Mouse (Mus musculus): ENCODE data around the gene Bcas3. TPM values are rescaled to one million over a fixed set of nuclear protein-coding genes. Genes with fewer than 3 reads are reported as not detected.

Gene Bcas3
- polyA plus RNA-seq, 1 experiment from 2014 or later: 18.2 TPM

- no peaks in the 10 kb centered on the region for H3K36me3 ChIP-seq
- H3K4me1 ChIP-seq: no peaks in the 10 kb centered on the region
- no peak for ATAC-seq
- H3K4me2 ChIP-seq: no peak overlapping the region
- H3K9ac ChIP-seq: no peak overlapping the region
- WGBS (ENCODE audit: insufficient replicate concordance): 80% methylated on average over 7 of the region's 7 CpGs
- no peak overlapping the region for H3K27ac ChIP-seq
- H3K27me3 ChIP-seq (replicated peaks): no peaks in the 10 kb centered on the region
- H3K4me3 ChIP-seq: no peak overlapping the region
- no peaks in the 10 kb centered on the region for H3K9me3 ChIP-seq (replicated peaks)
Observed at GRCm38 (mm10) chr11:85383975-85384821, 31.2 kb downstream of the Bcas3 start.

- WGBS (ENCODE audit: insufficient replicate concordance): 75% methylated on average over 12 of the region's 12 CpGs
- Histone ChIP-seq H3K9me3 (replicated peaks) (no peaks in the 10 kb centered on the region), H3K36me3 (no peaks in the 10 kb centered on the region), H3K4me1 (no peaks in the 10 kb centered on the region), H3K27ac (no peak overlapping the region), H3K4me3 (no peak overlapping the region), H3K27me3 (replicated peaks) (no peaks in the 10 kb centered on the region), H3K9ac (no peak overlapping the region), H3K4me2 (no peak overlapping the region)
- no peak for ATAC-seq
Observed at GRCm38 (mm10) chr11:85392179-85392863, 39.4 kb downstream of the Bcas3 start.

- no peak for ATAC-seq
- Histone ChIP-seq H3K4me2 (no peak overlapping the region), H3K36me3 (no peaks in the 10 kb centered on the region), H3K27me3 (replicated peaks) (no peaks in the 10 kb centered on the region), H3K9ac (no peak overlapping the region), H3K4me3 (no peak overlapping the region), H3K4me1 (no peaks in the 10 kb centered on the region), H3K27ac (no peak overlapping the region), H3K9me3 (replicated peaks) (no peaks in the 10 kb centered on the region)
- 82% methylated on average over 9 of the region's 9 CpGs for WGBS (ENCODE audit: insufficient replicate concordance)
Observed at GRCm38 (mm10) chr11:85392864-85393220, 39.9 kb downstream of the Bcas3 start.

- WGBS (ENCODE audit: insufficient replicate concordance): 81% methylated on average over 3 of the region's 3 CpGs
- no peak overlapping the region for H3K4me3 ChIP-seq
- H3K9me3 ChIP-seq (replicated peaks): no peaks in the 10 kb centered on the region
- H3K27me3 ChIP-seq (replicated peaks): no peaks in the 10 kb centered on the region
- no peak overlapping the region for H3K27ac ChIP-seq
- H3K9ac ChIP-seq: no peak overlapping the region
- H3K36me3 ChIP-seq: no peaks in the 10 kb centered on the region
- no peak overlapping the region for H3K4me2 ChIP-seq
- no peaks in the 10 kb centered on the region for H3K4me1 ChIP-seq
- ATAC-seq: no peak
Observed at GRCm38 (mm10) chr11:85393990-85394389, 41.0 kb downstream of the Bcas3 start.

GRCm38 (mm10) chr11:85395361-85395760 is 42.4 kb downstream of the Bcas3 start:
- Histone ChIP-seq H3K9me3 (replicated peaks) (no peaks in the 10 kb centered on the region), H3K9ac (no peak overlapping the region), H3K27ac (no peak overlapping the region), H3K36me3 (no peaks in the 10 kb centered on the region), H3K4me2 (no peak overlapping the region), H3K4me3 (no peak overlapping the region), H3K27me3 (replicated peaks) (no peaks in the 10 kb centered on the region), H3K4me1 (no peaks in the 10 kb centered on the region)
- no peak for ATAC-seq
- 73% methylated on average over 7 of the region's 7 CpGs for WGBS (ENCODE audit: insufficient replicate concordance)

- Histone ChIP-seq H3K4me2 (no peak overlapping the region), H3K4me1 (0 out of 2 replicates have a peak, but pooled peaks cover 3% of the 10 kb centered on the region), H3K27me3 (replicated peaks) (no peaks in the 10 kb centered on the region), H3K9me3 (replicated peaks) (no peaks in the 10 kb centered on the region), H3K9ac (no peak overlapping the region), H3K27ac (no peak overlapping the region), H3K36me3 (no peaks in the 10 kb centered on the region), H3K4me3 (no peak overlapping the region)
- WGBS (ENCODE audit: insufficient replicate concordance): 75% methylated on average over 3 of the region's 3 CpGs
- ATAC-seq: no peak
Observed at GRCm38 (mm10) chr11:85406531-85406930, 53.6 kb downstream of the Bcas3 start.

GRCm38 (mm10) chr11:85407700-85408099 is 54.7 kb downstream of the Bcas3 start:
- H3K9ac ChIP-seq: no peak overlapping the region
- no peaks in the 10 kb centered on the region for H3K36me3 ChIP-seq
- H3K4me3 ChIP-seq: no peak overlapping the region
- H3K4me2 ChIP-seq: no peak overlapping the region
- 0 out of 2 replicates have a peak, but pooled peaks cover 3% of the 10 kb centered on the region for H3K4me1 ChIP-seq
- ATAC-seq: no peak
- no peaks in the 10 kb centered on the region for H3K9me3 ChIP-seq (replicated peaks)
- WGBS (ENCODE audit: insufficient replicate concordance): 66% methylated on average over 3 of the region's 3 CpGs
- no peak overlapping the region for H3K27ac ChIP-seq
- no peaks in the 10 kb centered on the region for H3K27me3 ChIP-seq (replicated peaks)

GRCm38 (mm10) chr11:85412319-85412718 is 59.4 kb downstream of the Bcas3 start:
- no peaks in the 10 kb centered on the region for H3K9me3 ChIP-seq (replicated peaks)
- no peak overlapping the region for H3K4me3 ChIP-seq
- ATAC-seq: no peak
- H3K9ac ChIP-seq: no peak overlapping the region
- no peak overlapping the region for H3K4me2 ChIP-seq
- 63% methylated on average over 7 of the region's 7 CpGs for WGBS (ENCODE audit: insufficient replicate concordance)
- no peaks in the 10 kb centered on the region for H3K27me3 ChIP-seq (replicated peaks)
- H3K27ac ChIP-seq: no peak overlapping the region
- H3K36me3 ChIP-seq: no peaks in the 10 kb centered on the region
- no peaks in the 10 kb centered on the region for H3K4me1 ChIP-seq

- Histone ChIP-seq H3K4me3 (no peak overlapping the region), H3K4me2 (no peak overlapping the region), H3K27ac (no peak overlapping the region), H3K27me3 (replicated peaks) (no peaks in the 10 kb centered on the region), H3K4me1 (no peaks in the 10 kb centered on the region), H3K9me3 (replicated peaks) (no peaks in the 10 kb centered on the region), H3K36me3 (no peaks in the 10 kb centered on the region), H3K9ac (no peak overlapping the region)
- no peak for ATAC-seq
- 78% methylated on average over 1 of the region's 1 CpGs for WGBS (ENCODE audit: insufficient replicate concordance)
Observed at GRCm38 (mm10) chr11:85414476-85414875, 61.5 kb downstream of the Bcas3 start.

- no peak overlapping the region for H3K9ac ChIP-seq
- 74% methylated on average over 6 of the region's 6 CpGs for WGBS (ENCODE audit: insufficient replicate concordance)
- no peak for ATAC-seq
Observed at GRCm38 (mm10) chr11:85427353-85427752, 74.4 kb downstream of the Bcas3 start.

GRCm38 (mm10) chr11:85428227-85428626 is 75.3 kb downstream of the Bcas3 start:
- Histone ChIP-seq H3K4me1 (no peaks in the 10 kb centered on the region), H3K36me3 (no peaks in the 10 kb centered on the region), H3K4me2 (no peak overlapping the region), H3K27me3 (replicated peaks) (no peaks in the 10 kb centered on the region), H3K9me3 (replicated peaks) (no peaks in the 10 kb centered on the region), H3K9ac (no peak overlapping the region), H3K27ac (no peak overlapping the region), H3K4me3 (no peak overlapping the region)
- ATAC-seq: no peak
- 49% methylated on average over 3 of the region's 3 CpGs for WGBS (ENCODE audit: insufficient replicate concordance)

More at GRCm38 (mm10) chr11:85427353-85427752, 74.4 kb downstream of the Bcas3 start:
- Histone ChIP-seq H3K4me1 (no peaks in the 10 kb centered on the region), H3K9me3 (replicated peaks) (no peaks in the 10 kb centered on the region), H3K27me3 (replicated peaks) (no peaks in the 10 kb centered on the region), H3K4me2 (no peak overlapping the region), H3K36me3 (no peaks in the 10 kb centered on the region), H3K4me3 (no peak overlapping the region), H3K27ac (no peak overlapping the region)

- H3K4me2 ChIP-seq: no peak overlapping the region
- ATAC-seq: no peak
- H3K36me3 ChIP-seq: no peaks in the 10 kb centered on the region
- 63% methylated on average over 11 of the region's 11 CpGs for WGBS (ENCODE audit: insufficient replicate concordance)
- H3K4me3 ChIP-seq: no peak overlapping the region
- H3K9ac ChIP-seq: no peak overlapping the region
- no peaks in the 10 kb centered on the region for H3K27me3 ChIP-seq (replicated peaks)
- no peaks in the 10 kb centered on the region for H3K4me1 ChIP-seq
- H3K9me3 ChIP-seq (replicated peaks): no peaks in the 10 kb centered on the region
- H3K27ac ChIP-seq: no peak overlapping the region
Observed at GRCm38 (mm10) chr11:85430743-85431448, 77.9 kb downstream of the Bcas3 start.
